Mouse (Mus musculus): ENCODE results near the gene Tmem39b. TPM values are rescaled to one million over a fixed set of nuclear protein-coding genes. Genes with fewer than 3 reads are reported as not detected.
A peak's percentile ranks its signal among the peaks of the same experiment; 100 is the strongest.
"Not testable (repeated sequence)": the region's sequence is repeated elsewhere in the genome, so short reads cannot be mapped to it uniquely, and the experiment has no call there.

Tmem39b gene
- 20.2 and 21.1 TPM in 2 replicates for polyA plus RNA-seq (2012; rRNA removed)

DNA sequence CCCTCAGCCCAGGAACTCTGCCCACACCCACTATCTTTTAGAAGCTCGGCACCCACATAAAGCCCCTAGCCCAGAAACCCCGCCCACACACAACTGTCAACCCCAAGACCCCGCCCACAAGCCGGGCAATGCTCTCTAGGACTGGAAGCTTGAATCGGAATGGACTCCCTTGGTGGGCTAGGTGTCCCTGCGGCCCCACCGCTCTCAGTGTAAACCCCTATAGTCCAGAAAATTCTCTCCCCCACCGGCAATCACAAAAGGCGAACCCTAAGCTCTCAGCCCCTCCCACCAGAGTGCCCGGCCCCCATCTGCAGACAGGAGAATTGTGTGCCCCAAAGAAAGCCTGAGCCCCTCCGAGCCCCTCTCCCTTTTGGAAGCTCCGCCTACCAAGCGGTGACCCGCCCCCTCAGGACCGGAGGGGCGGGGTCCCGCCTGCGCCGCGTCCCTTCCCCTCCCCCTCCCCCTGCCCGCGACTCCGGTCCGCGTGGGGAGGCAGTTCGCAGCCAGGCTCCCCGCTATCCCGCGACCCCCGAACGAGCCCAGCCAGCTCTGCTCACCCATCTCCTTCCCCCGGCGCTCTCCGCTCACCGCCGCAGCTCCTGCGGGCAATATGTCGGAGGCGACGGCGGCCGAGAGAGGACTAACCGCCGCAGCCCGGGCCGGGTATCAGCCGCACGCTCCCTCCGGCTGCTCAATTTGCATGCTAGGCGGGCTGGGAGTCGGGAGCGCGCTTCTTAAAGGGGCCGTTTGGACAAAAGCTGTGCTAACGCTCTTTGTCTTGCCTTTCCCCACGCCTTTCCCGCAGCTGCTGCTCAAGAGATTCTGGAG lies at the start of gene Tmem39b:
Tmem39b (minus strand) TSS at position 681 of the 828 bp plus-strand sequence.
- Histone ChIP-seq H3K27ac (ENCODE audit: insufficient read depth, low read length) (peak within 1 kb of the TSS; percentile 2; the same call in 1 of the 2 replicates), H3K4me3 (ENCODE audit: insufficient read depth, low read length) (peak within 1 kb of the TSS; percentile 78), H3K4me1 (ENCODE audit: control insufficient read depth, insufficient read depth, low read length) (no peaks in the 10 kb centered on the region)
- TF ChIP-seq POLR2A (IDR thresholded peaks at IDR 0.05; ENCODE audit: extremely low read depth, insufficient read depth, low read length) (no peak), CTCF (IDR thresholded peaks at IDR 0.05; ENCODE audit: extremely low read depth, insufficient read depth, low read length) (no peak)

DNA sequence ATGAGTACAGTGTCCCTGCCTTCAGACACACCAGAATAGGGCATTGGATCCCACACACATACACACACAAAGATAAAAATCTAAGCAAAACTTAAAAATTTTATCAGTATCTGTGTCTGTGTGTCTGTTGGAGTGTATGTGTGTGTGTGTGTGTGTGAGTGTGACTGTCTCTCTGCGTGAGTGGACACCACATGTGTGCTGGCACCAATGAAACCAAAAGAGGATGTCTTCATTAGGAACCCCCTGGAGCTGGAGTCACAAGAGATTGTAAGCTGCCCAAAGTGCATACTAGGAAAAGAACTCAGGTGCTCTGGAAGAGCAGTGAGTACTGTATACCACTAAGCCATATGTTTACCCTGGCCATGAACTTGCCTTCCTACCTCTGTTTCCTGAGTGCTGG lies 49.5 kb upstream of the Tmem39b start:
- H3K4me3 ChIP-seq (ENCODE audit: insufficient read depth, low read length), result no peak overlapping the region
- H3K27ac ChIP-seq (ENCODE audit: insufficient read depth, low read length), result no peak overlapping the region
- H3K4me1 ChIP-seq (ENCODE audit: control insufficient read depth, insufficient read depth, low read length), result no peaks in the 10 kb centered on the region
- TF ChIP-seq POLR2A (IDR thresholded peaks at IDR 0.05; ENCODE audit: extremely low read depth, insufficient read depth, low read length), result no peak
- no peak for TF ChIP-seq CTCF (IDR thresholded peaks at IDR 0.05; ENCODE audit: extremely low read depth, insufficient read depth, low read length)

DNA sequence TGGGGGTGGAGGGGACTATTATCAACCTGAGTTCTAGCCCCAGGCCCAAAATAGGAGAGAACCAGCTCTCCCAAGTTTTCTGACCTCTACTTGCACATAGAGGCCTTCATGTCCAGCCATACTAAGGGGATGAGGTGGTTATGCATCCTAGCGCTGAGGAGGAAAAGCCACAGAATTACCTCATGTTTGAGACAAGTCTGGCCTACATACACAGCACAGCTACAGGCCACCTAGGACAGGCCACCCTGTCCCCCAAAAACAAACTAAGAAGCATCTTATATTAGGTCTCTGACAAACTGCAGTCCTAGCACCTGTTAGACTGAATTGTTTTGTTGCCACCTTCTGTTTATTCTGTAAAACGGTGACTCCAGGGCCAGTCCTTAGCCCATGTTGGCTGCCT lies 46.9 kb upstream of the Tmem39b start:
- H3K4me3 ChIP-seq (ENCODE audit: insufficient read depth, low read length), result no peak overlapping the region
- TF ChIP-seq CTCF (IDR thresholded peaks at IDR 0.05; ENCODE audit: extremely low read depth, insufficient read depth, low read length) (no peak), POLR2A (IDR thresholded peaks at IDR 0.05; ENCODE audit: extremely low read depth, insufficient read depth, low read length) (no peak)

DNA sequence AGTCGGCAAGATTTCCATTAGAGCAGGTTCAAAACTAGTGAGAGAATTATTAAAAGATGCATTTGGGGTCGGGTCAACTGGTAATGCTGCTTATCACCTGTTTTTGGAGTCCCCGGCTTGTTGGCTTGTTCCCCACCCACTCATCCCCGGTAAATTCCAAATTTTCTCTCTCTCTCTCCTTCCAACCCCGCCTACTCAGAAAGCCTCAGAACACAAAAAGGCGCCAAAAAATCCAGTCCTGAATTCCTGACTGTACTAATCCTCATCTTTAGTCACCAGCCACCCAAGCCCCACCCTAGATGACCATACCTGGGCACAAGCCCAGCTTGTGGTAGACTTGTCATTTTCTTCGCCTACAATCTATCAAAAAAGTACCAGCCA lies 46.4 kb upstream of the Tmem39b start:
- peak overlapping the region; percentile 93 for H3K4me3 ChIP-seq (ENCODE audit: insufficient read depth, low read length)
- peaks cover 2% of the 10 kb centered on the region for H3K4me1 ChIP-seq (ENCODE audit: control insufficient read depth, insufficient read depth, low read length)
- no peak overlapping the region; the same call in 1 of the 2 replicates for H3K27ac ChIP-seq (ENCODE audit: insufficient read depth, low read length)
- TF ChIP-seq POLR2A (IDR thresholded peaks at IDR 0.05; ENCODE audit: extremely low read depth, insufficient read depth, low read length), result no peak
- TF ChIP-seq CTCF (IDR thresholded peaks at IDR 0.05; ENCODE audit: extremely low read depth, insufficient read depth, low read length), result no peak

More for the DNA sequence above, 46.9 kb upstream of the Tmem39b start:
- Histone ChIP-seq H3K27ac (ENCODE audit: insufficient read depth, low read length) (no peak overlapping the region), H3K4me1 (ENCODE audit: control insufficient read depth, insufficient read depth, low read length) (peaks cover 2% of the 10 kb centered on the region)

DNA sequence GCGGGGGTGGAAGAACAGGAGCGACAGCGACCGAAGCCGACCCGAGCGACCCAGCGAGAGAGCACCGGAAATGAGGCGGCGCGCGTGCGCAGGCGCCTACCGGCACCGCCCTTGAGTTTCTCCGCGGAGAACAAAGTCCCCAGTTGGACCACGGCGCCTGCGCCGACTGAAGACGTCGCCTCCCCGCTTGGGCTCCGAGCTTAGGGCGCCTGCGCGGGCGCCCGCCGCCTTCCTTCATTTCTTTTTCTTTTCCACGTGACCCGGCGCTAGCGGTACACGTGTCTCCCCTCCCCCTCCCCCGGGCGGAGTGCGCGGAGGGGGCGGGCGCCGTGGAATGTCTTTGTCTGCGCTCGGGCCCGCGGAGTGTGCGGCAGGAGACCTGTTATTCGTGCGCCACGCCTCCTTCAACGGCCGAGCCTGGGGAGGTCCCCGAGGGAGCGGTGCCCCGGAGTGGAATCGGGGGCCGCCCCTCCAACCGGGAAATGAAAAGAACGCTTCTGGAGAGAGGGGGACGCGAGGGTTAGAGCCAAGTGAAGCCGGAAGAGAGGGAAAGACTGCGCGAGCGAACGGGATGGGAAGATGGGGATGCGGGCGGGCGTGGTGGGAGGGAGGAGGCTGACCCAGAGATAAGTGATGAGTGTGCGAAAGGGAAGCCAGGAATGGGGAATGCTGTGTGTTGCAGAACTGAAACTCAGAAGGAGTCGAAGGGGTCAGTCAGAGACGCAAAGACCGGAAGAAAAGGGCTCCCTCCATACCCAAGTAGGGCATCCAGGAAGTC lies 45.8 kb upstream of the Tmem39b start, which contains the start of gene Khdrbs1:
Khdrbs1 (minus strand) TSS at position 72 of the 778 bp plus-strand sequence.
- H3K4me3 ChIP-seq (ENCODE audit: insufficient read depth, low read length), result peak within 1 kb of the TSS; percentile 93
- TF ChIP-seq CTCF (IDR thresholded peaks at IDR 0.05; ENCODE audit: extremely low read depth, insufficient read depth, low read length) (no peak), POLR2A (IDR thresholded peaks at IDR 0.05; ENCODE audit: extremely low read depth, insufficient read depth, low read length) (peak; percentile 70)
- H3K4me1 ChIP-seq (ENCODE audit: control insufficient read depth, insufficient read depth, low read length), result peaks cover 2% of the 10 kb centered on the region
- peak within 1 kb of the TSS; percentile 97 for H3K27ac ChIP-seq (ENCODE audit: insufficient read depth, low read length)

DNA sequence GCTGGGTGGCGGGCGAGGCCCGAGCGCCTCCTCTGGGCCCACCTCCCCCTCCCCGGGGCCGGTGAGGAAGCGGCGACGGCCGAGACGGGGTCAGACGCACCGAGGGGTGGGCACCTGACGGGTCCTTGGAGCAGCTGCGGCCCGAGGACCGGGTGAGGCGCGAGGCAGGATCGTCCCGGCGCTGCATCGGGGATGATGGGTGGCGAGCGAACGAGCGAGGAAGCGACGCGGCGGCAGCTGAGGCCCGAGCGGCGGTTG lies 45.3 kb upstream of the Tmem39b start:
- Histone ChIP-seq H3K4me1 (ENCODE audit: control insufficient read depth, insufficient read depth, low read length) (peaks cover 2% of the 10 kb centered on the region), H3K27ac (ENCODE audit: insufficient read depth, low read length) (peak overlapping the region; percentile 97), H3K4me3 (ENCODE audit: insufficient read depth, low read length) (peak overlapping the region; percentile 93)
- no peak for TF ChIP-seq POLR2A (IDR thresholded peaks at IDR 0.05; ENCODE audit: extremely low read depth, insufficient read depth, low read length)
- no peak for TF ChIP-seq CTCF (IDR thresholded peaks at IDR 0.05; ENCODE audit: extremely low read depth, insufficient read depth, low read length)

DNA sequence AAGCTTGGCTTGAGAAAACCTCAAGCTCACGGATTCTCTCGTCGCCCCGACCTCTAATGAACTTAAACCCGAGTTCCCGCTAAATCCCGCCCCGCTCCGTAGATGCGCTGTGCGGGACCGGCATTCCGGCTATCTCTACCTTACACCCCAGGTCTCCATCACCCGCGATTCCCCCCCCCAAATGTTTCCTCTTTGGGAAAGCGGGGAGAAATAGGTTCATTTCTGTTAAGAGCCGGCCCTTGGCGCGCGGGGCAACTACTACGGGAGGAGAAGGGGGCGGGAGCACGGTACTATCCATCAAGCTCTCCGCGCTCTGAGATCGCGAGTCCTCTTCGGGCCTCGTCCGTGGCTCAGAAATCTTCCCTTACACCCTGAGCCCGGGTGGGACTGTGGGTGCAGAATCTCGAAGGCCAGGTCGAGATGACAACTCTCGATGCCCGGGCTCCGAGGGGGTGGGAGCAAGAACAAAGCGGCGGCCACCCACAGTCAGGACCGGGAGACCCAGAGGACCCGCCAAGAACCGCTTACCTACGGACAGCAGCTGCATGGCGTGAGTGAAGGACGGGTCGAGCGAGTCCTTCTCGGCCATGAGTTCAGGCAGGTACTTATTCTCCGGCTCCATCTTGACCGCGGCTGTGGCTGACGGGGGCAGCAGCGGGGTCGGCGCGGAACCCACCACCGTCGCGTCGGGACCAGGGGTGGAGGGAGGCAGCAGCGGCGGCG lies 44.8 kb upstream of the Tmem39b start:
- Histone ChIP-seq H3K4me1 (ENCODE audit: control insufficient read depth, insufficient read depth, low read length) (peaks cover 2% of the 10 kb centered on the region), H3K4me3 (ENCODE audit: insufficient read depth, low read length) (peak overlapping the region; percentile 93)
- TF ChIP-seq CTCF (IDR thresholded peaks at IDR 0.05; ENCODE audit: extremely low read depth, insufficient read depth, low read length), result no peak
- no peak for TF ChIP-seq POLR2A (IDR thresholded peaks at IDR 0.05; ENCODE audit: extremely low read depth, insufficient read depth, low read length)

DNA sequence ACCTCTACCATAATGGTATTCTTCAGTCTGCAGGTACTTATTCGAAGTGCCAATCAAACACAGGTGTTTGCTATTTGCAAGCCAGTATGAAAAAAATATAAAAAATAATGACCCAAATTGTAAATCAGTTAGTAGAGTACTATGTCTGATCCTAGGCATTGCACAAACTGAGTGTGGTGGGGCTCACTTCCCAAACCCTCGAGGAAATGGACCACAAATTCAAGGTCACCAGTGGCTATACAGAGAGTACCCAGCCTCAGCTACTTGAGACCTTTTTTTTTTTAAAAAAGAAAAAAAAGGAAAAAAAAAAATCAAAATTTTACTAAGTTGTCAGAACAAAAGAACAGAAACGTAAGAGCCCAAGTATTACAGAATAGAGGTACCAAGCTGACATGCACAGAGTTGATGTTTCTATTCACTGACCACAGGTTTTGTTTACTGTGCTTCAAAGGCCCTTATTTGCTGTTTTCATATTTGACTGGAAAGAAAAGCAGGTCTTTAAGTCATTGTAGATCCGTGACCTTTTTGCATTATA lies 42.5 kb upstream of the Tmem39b start:
- Histone ChIP-seq H3K27ac (ENCODE audit: insufficient read depth, low read length) (no peak overlapping the region), H3K4me3 (ENCODE audit: insufficient read depth, low read length) (no peak overlapping the region), H3K4me1 (ENCODE audit: control insufficient read depth, insufficient read depth, low read length) (peaks cover 2% of the 10 kb centered on the region)
- no peak for TF ChIP-seq POLR2A (IDR thresholded peaks at IDR 0.05; ENCODE audit: extremely low read depth, insufficient read depth, low read length)
- TF ChIP-seq CTCF (IDR thresholded peaks at IDR 0.05; ENCODE audit: extremely low read depth, insufficient read depth, low read length), result no peak

More for the DNA sequence above, 44.8 kb upstream of the Tmem39b start:
- peak overlapping the region; percentile 97 for H3K27ac ChIP-seq (ENCODE audit: insufficient read depth, low read length)

DNA sequence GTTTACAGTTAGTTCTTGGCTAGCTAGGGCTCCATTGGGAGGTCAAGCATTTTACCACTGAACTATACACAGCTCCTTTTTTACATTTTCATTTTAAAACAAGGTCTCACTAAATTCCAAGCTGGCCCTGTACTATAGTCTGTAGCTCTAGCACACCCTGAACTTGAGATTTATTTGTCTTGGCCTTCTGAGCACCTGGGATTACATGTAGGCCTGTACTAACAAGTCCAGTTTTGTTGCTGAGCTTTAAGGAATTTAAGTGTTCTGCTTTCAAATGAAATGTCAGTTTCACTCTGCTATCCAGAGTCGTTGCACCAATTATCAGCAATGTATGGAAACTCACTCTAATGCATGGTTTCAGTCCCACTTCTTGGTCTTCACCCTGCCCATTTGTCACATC lies 39.5 kb upstream of the Tmem39b start:
- H3K4me1 ChIP-seq (ENCODE audit: control insufficient read depth, insufficient read depth, low read length), result peaks cover 2% of the 10 kb centered on the region
- no peak overlapping the region for H3K4me3 ChIP-seq (ENCODE audit: insufficient read depth, low read length)
- no peak overlapping the region for H3K27ac ChIP-seq (ENCODE audit: insufficient read depth, low read length)
- TF ChIP-seq POLR2A (IDR thresholded peaks at IDR 0.05; ENCODE audit: extremely low read depth, insufficient read depth, low read length), result no peak
- TF ChIP-seq CTCF (IDR thresholded peaks at IDR 0.05; ENCODE audit: extremely low read depth, insufficient read depth, low read length), result no peak

DNA sequence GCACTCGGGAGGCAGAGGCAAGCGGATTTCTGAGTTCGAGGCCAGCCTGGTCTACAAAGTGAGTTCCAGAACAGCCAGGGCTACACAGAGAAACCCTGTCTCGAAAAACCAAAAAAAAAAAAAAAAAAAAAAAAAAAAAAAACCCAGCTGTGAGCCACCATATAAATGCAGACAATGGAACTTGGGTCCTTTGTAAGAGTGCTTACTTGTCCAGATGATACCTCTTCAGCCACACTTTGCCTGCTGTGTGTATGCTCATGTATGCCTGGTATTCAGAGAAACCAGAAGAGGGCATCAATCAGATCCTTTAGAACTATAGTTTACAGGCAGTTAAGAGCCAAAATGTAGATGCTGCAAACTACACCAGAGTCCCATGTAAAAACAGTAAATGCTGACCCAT lies 38.8 kb upstream of the Tmem39b start:
- H3K4me3 ChIP-seq (ENCODE audit: insufficient read depth, low read length); H3K27ac ChIP-seq (ENCODE audit: insufficient read depth, low read length); H3K4me1 ChIP-seq (ENCODE audit: control insufficient read depth, insufficient read depth, low read length): not testable (repeated sequence)
